Mouse (Mus musculus) heart, postnatal 10 days (tissue): ENCODE measurements at regions not wholly inside any gene's neighbourhood (a gene's known extent, or its start where the extent isn't known, plus 50 kb on each side); places are given as distances from the start of the nearest gene placed in this dataset.

Experiments
- DNase-seq, 2 experiments: peaks; one replicate each; pipeline ENCODE4 v3.0.0; 2021
- intact Hi-C: fragments of 180-260 bp; cut with DNase I; formaldehyde crosslinking; loops from one replicate; pipeline ENCODE4 v1.15.1; 2025

- intact Hi-C loops = no loop called here
- no peak for DNase-seq
Measured at GRCm38 (mm10) chr12:51294971-51295477, 52.8 kb upstream of the G2e3 start.

- intact Hi-C loops = no loop called here
- no peak for DNase-seq
Measured at GRCm38 (mm10) chr12:51278358-51278757, 69.5 kb upstream of the G2e3 start.

GRCm38 (mm10) chr12:51275818-51276538 lies 71.9 kb upstream of the G2e3 start:
- intact Hi-C loops = loop anchor here (2.0 kb wide), 1 partner anchor 1901 kb away; no protein-coding TSS in a partner anchor

GRCm38 (mm10) chr12:51273486-51273885 lies 74.4 kb upstream of the G2e3 start:
- DNase-seq = no peak
- intact Hi-C loops = no loop called here

More at GRCm38 (mm10) chr12:51275818-51276538, 71.9 kb upstream of the G2e3 start:
- DNase-seq = peak; percentile 4 to 38

GRCm38 (mm10) chr12:51242839-51243238 lies 105.0 kb upstream of the G2e3 start:
- DNase-seq = no peak
- intact Hi-C loops = no loop called here

GRCm38 (mm10) chr12:51241131-51241781 lies 106.6 kb upstream of the G2e3 start:
- intact Hi-C loops = no loop called here

GRCm38 (mm10) chr12:51211691-51212090 lies 136.2 kb upstream of the G2e3 start:
- no peak for DNase-seq
- intact Hi-C loops = no loop called here

More at GRCm38 (mm10) chr12:51241131-51241781, 106.6 kb upstream of the G2e3 start:
- DNase-seq = no peak

- intact Hi-C loops = no loop called here
- DNase-seq = peak; percentile 1 to 4
Measured at GRCm38 (mm10) chr12:51196289-51196688, 151.6 kb upstream of the G2e3 start.

GRCm38 (mm10) chr12:51195136-51195535 lies 152.7 kb upstream of the G2e3 start:
- peak in 1 of 2 experiments; percentile 6 for DNase-seq
- intact Hi-C loops = no loop called here

GRCm38 (mm10) chr12:51190754-51191153 lies 157.1 kb upstream of the G2e3 start:
- intact Hi-C loops = no loop called here
- no peak for DNase-seq

GRCm38 (mm10) chr12:51190186-51190585 lies 157.7 kb upstream of the G2e3 start:
- no peak for DNase-seq
- intact Hi-C loops = no loop called here

- DNase-seq = peak; percentile 14 to 36
- intact Hi-C loops = loop anchor here (5.0 to 10.0 kb wide), 3 partner anchors 193 to 1816 kb away; no protein-coding TSS in a partner anchor
Measured at GRCm38 (mm10) chr12:51188229-51188628, 159.6 kb upstream of the G2e3 start.

- intact Hi-C loops = loop anchor here (2.0 to 10.0 kb wide), 4 partner anchors 193 to 1815 kb away; no protein-coding TSS in a partner anchor
Measured at GRCm38 (mm10) chr12:51187726-51188125, 160.1 kb upstream of the G2e3 start.

GRCm38 (mm10) chr12:51185751-51186150 lies 162.1 kb upstream of the G2e3 start:
- no peak for DNase-seq
- intact Hi-C loops = loop anchor here (2.0 to 10.0 kb wide), 4 partner anchors 191 to 1813 kb away; no protein-coding TSS in a partner anchor

More at GRCm38 (mm10) chr12:51187726-51188125, 160.1 kb upstream of the G2e3 start:
- DNase-seq = no peak

GRCm38 (mm10) chr12:51174906-51175756 lies 172.7 kb upstream of the G2e3 start:
- DNase-seq = no peak
- intact Hi-C loops = no loop called here

GRCm38 (mm10) chr12:51165186-51165585 lies 182.7 kb upstream of the G2e3 start:
- intact Hi-C loops = no loop called here
- DNase-seq = no peak

- intact Hi-C loops = no loop called here
- no peak for DNase-seq
Measured at GRCm38 (mm10) chr12:51160995-51161394, 186.9 kb upstream of the G2e3 start.

GRCm38 (mm10) chr12:51160122-51160521 lies 187.7 kb upstream of the G2e3 start:
- no peak for DNase-seq
- intact Hi-C loops = no loop called here

GRCm38 (mm10) chr12:51147963-51148362 lies 199.9 kb upstream of the G2e3 start:
- intact Hi-C loops = no loop called here
- no peak for DNase-seq

GRCm38 (mm10) chr12:51143840-51144239 lies 204.0 kb upstream of the G2e3 start:
- intact Hi-C loops = no loop called here
- no peak for DNase-seq

- intact Hi-C loops = no loop called here
- no peak for DNase-seq
Measured at GRCm38 (mm10) chr12:51143196-51143595, 204.7 kb upstream of the G2e3 start.
